ENCODE assay signal across 8 mouse cellular contexts in the genomic region with DNA sequence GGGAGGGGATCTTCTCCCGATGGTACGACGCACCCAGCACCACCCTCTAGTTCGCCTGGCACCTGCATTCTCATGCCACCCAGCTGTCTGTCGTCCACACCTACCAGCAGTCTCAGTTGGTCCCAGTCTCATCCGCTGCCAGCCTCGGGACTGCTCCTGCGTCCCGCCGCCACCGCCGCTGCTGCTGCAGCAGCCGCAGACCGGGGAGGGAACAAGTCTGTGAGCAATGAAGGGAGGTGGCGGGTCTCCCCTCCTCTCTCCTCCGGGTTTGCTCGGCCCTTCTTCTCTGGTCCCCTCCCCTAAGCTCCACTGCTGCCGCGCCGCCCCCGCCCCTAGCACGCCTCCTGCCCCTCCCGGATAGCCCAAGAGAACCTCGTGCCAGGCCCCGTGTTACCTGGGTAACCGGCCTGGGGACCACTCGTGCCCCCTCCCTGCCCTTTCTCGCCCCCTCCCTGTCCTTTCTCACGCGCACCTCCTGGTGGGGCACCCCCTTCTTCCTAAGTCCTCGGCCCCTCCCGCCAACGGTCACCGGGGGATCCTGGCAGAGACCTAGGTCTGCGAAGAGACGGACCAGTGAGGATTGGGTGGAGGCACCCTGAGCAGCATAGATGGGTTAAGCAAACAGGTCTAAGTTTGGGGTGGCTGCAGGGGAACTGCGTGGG. TPM values are rescaled to one million over a fixed set of nuclear protein-coding genes. Genes with fewer than 3 reads are reported as not detected.
DNase-seq lines count a peak whose midpoint lies in the region; ATAC-seq and TF ChIP-seq lines count a peak whose summit lies in the region.

A gene (minus strand): TSS at position 197 of the 662 bp plus-strand sequence.
A gene (minus strand): TSS at position 311 of the 662 bp plus-strand sequence.

- no peaks in the 10 kb centered on the region for H3K9me3 ChIP-seq in kidney, embryonic 14.5 days (ENCODE audit: control insufficient read depth, low read length)

- H3K4me2 ChIP-seq in kidney, embryonic 14.5 days (replicated peaks; ENCODE audit: low read depth, low read length), result peak within 1 kb of the TSS; percentile 86

- H3K36me3 ChIP-seq in kidney, embryonic 14.5 days (ENCODE audit: control insufficient read depth, insufficient read depth, low read length), result peaks cover 32% of the 10 kb centered on the region
- no peaks in the 10 kb centered on the region; the same call in 1 of the 2 replicates for H3K36me3 ChIP-seq in liver, adult 2 months (ENCODE audit: control insufficient read depth, insufficient read depth, low read length)

- H3K9ac ChIP-seq in kidney, embryonic 14.5 days (ENCODE audit: low read depth, low read length), result peak within 1 kb of the TSS; percentile 61
- 0 out of 2 replicates have a peak within 1 kb of the TSS, but pooled peaks have one; percentile 3 for H3K9ac ChIP-seq in liver, adult 2 months (ENCODE audit: low read depth, low read length)

- H3K27ac ChIP-seq in cortical plate, adult 2 months (ENCODE audit: insufficient read depth, low read length), result peak within 1 kb of the TSS; percentile 76
- peak within 1 kb of the TSS; percentile 77; the same call in 1 of the 2 replicates for H3K27ac ChIP-seq in kidney, embryonic 14.5 days (ENCODE audit: low read depth, low read length)
- H3K27ac ChIP-seq in liver, adult 2 months (replicated peaks; ENCODE audit: insufficient read depth, low read depth, low read length), result no peak within 1 kb of the TSS

- DNase-seq in urinary bladder, postnatal 14 days (ENCODE audit: low spot score), result peak; percentile 58
- no peak for DNase-seq in urinary bladder, postnatal 10 days (ENCODE audit: low spot score)
- DNase-seq in heart, adult 18-20 months, result peak; percentile 61 to 63
- DNase-seq in liver, adult 2 months (ENCODE audit: extremely low read depth, low read depth, low spot score), result no peak
- DNase-seq in neural tube, embryonic 10.5 days (ENCODE audit: extremely low spot score, low spot score), result peak; percentile 66
- DNase-seq in thymus, postnatal 25 days, result peak; percentile 75

- peaks cover 11% of the 10 kb centered on the region for H3K4me1 ChIP-seq in cortical plate, adult 2 months (ENCODE audit: control insufficient read depth, insufficient read depth, low read length)
- H3K4me1 ChIP-seq in kidney, embryonic 14.5 days (ENCODE audit: control insufficient read depth, insufficient read depth, low read length), result peaks cover 63% of the 10 kb centered on the region
- H3K4me1 ChIP-seq in liver, adult 2 months (ENCODE audit: control insufficient read depth, insufficient read depth, low read length), result peaks cover 14% of the 10 kb centered on the region

- TF ChIP-seq CTCF in cortical plate, adult 2 months (IDR thresholded peaks at IDR 0.05; ENCODE audit: extremely low read depth, insufficient read depth, low read length), result no peak
- TF ChIP-seq CTCF in liver, adult 2 months (IDR thresholded peaks at IDR 0.05; ENCODE audit: low read depth, low read length), result no peak

- ATAC-seq in kidney, embryonic 14.5 days (ENCODE audit: low FRiP score, low TSS enrichment), result peak; percentile 8; the same call in 1 of the 2 replicates

- under 1% methylated on average over 37 of the region's 37 CpGs for WGBS in kidney, embryonic 14.5 days
- 22% methylated on average over 37 of the region's 37 CpGs for WGBS in liver, adult 2 months

- H3K4me3 ChIP-seq in cortical plate, adult 2 months (ENCODE audit: insufficient read depth, low read length), result peak within 1 kb of the TSS; percentile 85
- H3K4me3 ChIP-seq in kidney, embryonic 14.5 days (ENCODE audit: low read length), result peak within 1 kb of the TSS; percentile 53
- peak within 1 kb of the TSS; percentile 4; the same call in 1 of the 2 replicates for H3K4me3 ChIP-seq in liver, adult 2 months (ENCODE audit: insufficient read depth, low read depth, low read length)

- TF ChIP-seq POLR2A in cortical plate, adult 2 months (IDR thresholded peaks at IDR 0.05; ENCODE audit: extremely low read depth, insufficient read depth, low read length), result peak; percentile 75; the same call in 1 of the 2 replicates
- TF ChIP-seq POLR2A in liver, adult 2 months (IDR thresholded peaks at IDR 0.05; ENCODE audit: extremely low read depth, insufficient read depth, low read length), result no peak

- H3K27me3 ChIP-seq in kidney, embryonic 14.5 days (ENCODE audit: control insufficient read depth, insufficient read depth, low read length), result no peaks in the 10 kb centered on the region
- no peaks in the 10 kb centered on the region for H3K27me3 ChIP-seq in liver, adult 2 months (ENCODE audit: control insufficient read depth, insufficient read depth, low read length)

- H3K79me2 ChIP-seq in liver, adult 2 months (ENCODE audit: control insufficient read depth, insufficient read depth, low read length), result no peaks in the 10 kb centered on the region

RNA-seq across cellular contexts. Expression of the first gene that starts in this region (rescaled TPM):
- 97.1 and 109 TPM in 2 replicates for polyA plus RNA-seq in cortical plate, adult 2 months (2012; rRNA removed)
- 10 to 100 TPM; 24.6 to 27.3 TPM for total RNA-seq in heart, adult 18-20 months (2021)
- 21.8 and 65.4 TPM in 2 replicates for polyA plus RNA-seq in kidney, embryonic 14.5 days (2014; fragmentation: Nextera tagmentation; extraction: Ambion mirVana)
- total RNA-seq in liver, adult 2 months (2014; rRNA removed), result 9.5 and 10.7 TPM in 2 replicates
- 11.2 and 12.7 TPM in 2 replicates for polyA plus RNA-seq in liver, adult 2 months (2012; rRNA removed)

RNA-seq across cellular contexts. Expression of the second gene that starts in this region (rescaled TPM):
- polyA plus RNA-seq in cortical plate, adult 2 months (2012; rRNA removed), result 371 and 405 TPM in 2 replicates
- total RNA-seq in heart, adult 18-20 months (2021), result under 1 TPM in 1 of 2 experiments, not detected in 1; 0.80 TPM
- 4.1 and 9.6 TPM in 2 replicates for polyA plus RNA-seq in kidney, embryonic 14.5 days (2014; fragmentation: Nextera tagmentation; extraction: Ambion mirVana)
- total RNA-seq in liver, adult 2 months (2014; rRNA removed), result not detected in 2 replicates
- 0.75 TPM in 1 of 2 replicates, not detected in the other for polyA plus RNA-seq in liver, adult 2 months (2012; rRNA removed)

Comparison
In these comparisons a context has a peak if more than half of its experiments do, and no peak if none do; other contexts are left out.
1. RNA of the second gene that starts in this region (polyA plus RNA-seq): 371 to 405 TPM in cortical plate, adult 2 months; 4.1 to 9.6 TPM in kidney, embryonic 14.5 days and 0.75 TPM in liver, adult 2 months; every median in the first group is over 10 times any median in the second.
2. DNase-seq: peak in urinary bladder, postnatal 14 days (single experiment), heart, adult 18-20 months (2 of 2), neural tube, embryonic 10.5 days (single experiment) and thymus, postnatal 25 days (single experiment); none in urinary bladder, postnatal 10 days (single experiment) and liver, adult 2 months (single experiment).
3. H3K4me3 ChIP-seq: peak in every context shown above with its lines; median percentile 85 in cortical plate, adult 2 months; 53 in kidney, embryonic 14.5 days; 4 in liver, adult 2 months.